Comparison of ENCODE assay signal across 9 mouse cellular contexts in genomic region chr8:71707874-71708273, GRCm38 (mm10). TPM values are rescaled to one million over a fixed set of nuclear protein-coding genes. Genes with fewer than 3 reads are reported as not detected.
A peak's percentile ranks its signal among the peaks of the same experiment; 100 is the strongest.
DNase-seq lines count a peak whose midpoint lies in the region; TF ChIP-seq lines count a peak whose summit lies in the region.
"Had no signal": no experiment of that assay in that cellular context is flagged by ENCODE, and none has a peak within 500 bp of the region (broad histone marks: within the 10 kb centered on the region; RNA-seq: fewer than 3 reads in every experiment).

No protein-coding gene starts in this region.

- peaks cover 94% of the 10 kb centered on the region for H3K27me3 ChIP-seq in heart, embryonic 10.5 days (ENCODE audit: insufficient read depth, poor library complexity, severe bottlenecking)
- H3K27me3 ChIP-seq in thymus, adult 2 months (ENCODE audit: control insufficient read depth, insufficient read depth, low read length) = no peaks in the 10 kb centered on the region

- no peak overlapping the region for H3K4me3 ChIP-seq in heart, embryonic 10.5 days
- no peak overlapping the region for H3K4me3 ChIP-seq in thymus, adult 2 months (ENCODE audit: control insufficient read depth, insufficient read depth, low read length)
- H3K4me3 ChIP-seq: embryonic facial prominence, embryonic 15.5 days had no signal

- intact Hi-C loops in heart, postnatal 10 days (cut with DNase I) = no loop called here

- H3K36me3 ChIP-seq in heart, embryonic 10.5 days = no peaks in the 10 kb centered on the region
- H3K36me3 ChIP-seq in thymus, adult 2 months (ENCODE audit: control insufficient read depth, insufficient read depth, low read length) = peaks cover 33% of the 10 kb centered on the region
- H3K36me3 ChIP-seq: embryonic facial prominence, embryonic 15.5 days had no signal

- TF ChIP-seq CTCF in thymus, adult 2 months (IDR thresholded peaks at IDR 0.05; ENCODE audit: borderline replicate concordance, control insufficient read depth, extremely low read depth, insufficient read depth, low read length, poor library complexity) = peak; percentile 66; the same call in 1 of the 2 replicates

- WGBS in heart, embryonic 10.5 days = 32% methylated on average over 8 of the region's 8 CpGs
- WGBS in thymus, adult 2 months = 71% methylated on average over 8 of the region's 8 CpGs

- TF ChIP-seq POLR2A in thymus, adult 2 months (IDR thresholded peaks at IDR 0.05; ENCODE audit: control insufficient read depth, extremely low read depth, insufficient read depth, low read length, poor library complexity) = no peak

- no peak overlapping the region for H3K27ac ChIP-seq in heart, embryonic 10.5 days
- no peak overlapping the region for H3K27ac ChIP-seq in thymus, adult 2 months (ENCODE audit: control insufficient read depth, insufficient read depth, low read length)
- H3K27ac ChIP-seq: embryonic facial prominence, embryonic 15.5 days had no signal

- peak; percentile 52 to 67 for DNase-seq in heart, postnatal 10 days
- DNase-seq in heart, embryonic 10.5 days (ENCODE audit: low spot score) = no peak
- DNase-seq in thymus, adult 2 months = peak; percentile 75
- DNase-seq in thymus, adult 18-20 months = no peak
- DNase-seq in cerebellum, postnatal 10 days = peak; percentile 65 to 75
- DNase-seq in lung, postnatal 10 days = peak; percentile 58
- peak; percentile 63 to 77 for DNase-seq in spleen, postnatal 14 days (ENCODE audit: low spot score in 2 of 2)
- no peak for DNase-seq in urinary bladder, adult 2 months (ENCODE audit: low spot score)

- peaks cover 6% of the 10 kb centered on the region; the same call in 1 of the 2 replicates for H3K4me1 ChIP-seq in heart, embryonic 10.5 days
- H3K4me1 ChIP-seq in thymus, adult 2 months (replicated peaks; ENCODE audit: control insufficient read depth, insufficient read depth, low read length) = no peaks in the 10 kb centered on the region
- H3K4me1 ChIP-seq: embryonic facial prominence, embryonic 15.5 days had no signal

- H3K9me3 ChIP-seq in heart, embryonic 10.5 days = no peaks in the 10 kb centered on the region
- H3K9me3 ChIP-seq: embryonic facial prominence, embryonic 15.5 days had no signal

RNA-seq across cellular contexts. Expression of gene B3gnt3, which starts 6.3 kb away (rescaled TPM):
- total RNA-seq in heart, postnatal 10 days (2021) = 10 to 100 TPM; 12.0 to 12.2 TPM
- polyA plus RNA-seq in heart, embryonic 10.5 days (2016; fragmentation: Nextera tagmentation; extraction: Ambion mirVana) = 1.6 and 2.9 TPM in 2 replicates
- 6.3 and 6.9 TPM in 2 replicates for polyA plus RNA-seq in thymus, adult 2 months (2012; rRNA removed)
- polyA plus RNA-seq in urinary bladder, adult 2 months (2012; rRNA removed) = 4.8 and 7.4 TPM in 2 replicates

RNA-seq across cellular contexts. Expression of gene Fcho1, which starts 17.6 kb away (rescaled TPM):
- total RNA-seq in heart, postnatal 10 days (2021) = 1 to 10 TPM; 1.3 to 2.4 TPM
- polyA plus RNA-seq in heart, embryonic 10.5 days (2016; fragmentation: Nextera tagmentation; extraction: Ambion mirVana) = 2.0 and 3.1 TPM in 2 replicates
- polyA plus RNA-seq in thymus, adult 2 months (2012; rRNA removed) = 767 and 809 TPM in 2 replicates
- 4.5 and 5.3 TPM in 2 replicates for polyA plus RNA-seq in urinary bladder, adult 2 months (2012; rRNA removed)

RNA-seq across cellular contexts. Expression of gene Insl3, which starts 18.9 kb away (rescaled TPM):
- total RNA-seq in heart, postnatal 10 days (2021) = 1 to 10 TPM; 5.1 to 5.4 TPM
- 0.99 and 1.5 TPM in 2 replicates for polyA plus RNA-seq in heart, embryonic 10.5 days (2016; fragmentation: Nextera tagmentation; extraction: Ambion mirVana)
- polyA plus RNA-seq in thymus, adult 2 months (2012; rRNA removed) = 42.6 and 56.8 TPM in 2 replicates
- 7.7 and 11.7 TPM in 2 replicates for polyA plus RNA-seq in urinary bladder, adult 2 months (2012; rRNA removed)

RNA-seq across cellular contexts. Expression of gene Jak3, which starts 31.8 kb away (rescaled TPM):
- 10 to 100 TPM; 14.3 to 15.0 TPM for total RNA-seq in heart, postnatal 10 days (2021)
- polyA plus RNA-seq in heart, embryonic 10.5 days (2016; fragmentation: Nextera tagmentation; extraction: Ambion mirVana) = 6.7 and 9.7 TPM in 2 replicates
- 68.0 and 77.5 TPM in 2 replicates for polyA plus RNA-seq in thymus, adult 2 months (2012; rRNA removed)
- polyA plus RNA-seq in urinary bladder, adult 2 months (2012; rRNA removed) = 14.9 and 17.1 TPM in 2 replicates

RNA-seq across cellular contexts. Expression of gene Unc13a, which starts 36.3 kb away (rescaled TPM):
- 1 to 10 TPM; 1.1 to 1.5 TPM for total RNA-seq in heart, postnatal 10 days (2021)
- polyA plus RNA-seq in heart, embryonic 10.5 days (2016; fragmentation: Nextera tagmentation; extraction: Ambion mirVana) = 0.31 and 0.48 TPM in 2 replicates
- polyA plus RNA-seq in thymus, adult 2 months (2012; rRNA removed) = 1.6 and 2.0 TPM in 2 replicates
- polyA plus RNA-seq in urinary bladder, adult 2 months (2012; rRNA removed) = 0.44 and 0.47 TPM in 2 replicates

Comparison
In these comparisons a context has a peak if more than half of its experiments do, and no peak if none do; other contexts are left out.
1. DNase-seq: peak in heart, postnatal 10 days (2 of 2), thymus, adult 2 months (single experiment), cerebellum, postnatal 10 days (2 of 2), lung, postnatal 10 days (single experiment) and spleen, postnatal 14 days (2 of 2); none in heart, embryonic 10.5 days (single experiment), thymus, adult 18-20 months (0 of 2) and urinary bladder, adult 2 months (single experiment).
2. RNA of gene Fcho1, which starts 17.6 kb away (polyA plus RNA-seq): 767 to 809 TPM in thymus, adult 2 months; 4.5 to 5.3 TPM in urinary bladder, adult 2 months and 2.0 to 3.1 TPM in heart, embryonic 10.5 days; every median in the first group is over 100 times any median in the second.